Mouse (Mus musculus) CD4-positive, CD25-positive, alpha-beta regulatory T cell, adult 2 months (primary cell): ENCODE measurements at regions not wholly inside any gene's neighbourhood (a gene's known extent, or its start where the extent isn't known, plus 50 kb on each side); places are given as distances from the start of the nearest gene placed in this dataset.

Experiments used
- DNase-seq: peaks from one replicate; pipeline ENCODE4 v3.0.0-alpha.2; 2012; ENCODE audit warnings: low read depth, low spot score

DNA sequence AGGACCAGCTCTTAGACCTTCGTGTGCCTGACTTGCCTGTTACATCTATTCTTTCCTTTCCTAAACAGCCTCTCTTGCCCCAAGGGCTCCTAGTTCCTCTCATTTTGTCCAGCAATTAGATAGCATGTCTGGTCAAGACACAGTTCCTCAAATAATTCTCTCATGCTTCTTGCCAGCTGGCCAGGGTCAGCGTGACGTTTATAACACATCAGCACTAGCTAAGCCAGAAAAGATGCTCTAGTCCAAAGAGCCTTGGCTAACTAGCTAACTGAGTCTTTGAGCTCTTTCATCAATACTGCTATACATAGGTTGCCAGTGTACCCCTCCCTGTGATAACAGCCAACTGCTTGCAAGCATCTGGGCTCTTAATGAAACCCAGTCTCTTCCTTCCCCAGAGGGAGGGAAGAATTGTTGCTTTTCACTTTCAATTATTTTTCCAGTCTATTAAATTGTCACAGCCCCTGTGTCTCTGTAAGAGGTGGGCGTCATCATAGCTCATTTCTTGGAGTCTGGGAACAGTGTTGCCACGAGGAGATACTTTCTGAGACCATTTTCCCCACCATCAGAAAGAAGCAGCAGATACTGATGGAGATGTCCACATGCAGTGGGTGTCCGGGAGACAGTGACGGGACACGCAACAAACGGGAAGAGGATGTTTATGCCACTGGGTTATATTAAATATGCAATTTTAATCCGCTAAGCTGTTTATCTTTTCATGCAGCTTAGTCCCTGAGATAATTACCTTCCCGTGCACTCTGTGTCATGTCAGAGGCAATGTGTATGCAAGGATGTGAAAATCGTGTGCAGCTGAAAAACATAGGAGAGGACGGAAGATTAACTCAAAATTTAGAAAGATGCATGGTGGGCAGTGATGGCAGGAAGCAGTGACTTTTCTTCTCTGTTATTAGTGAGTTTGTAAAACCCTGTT, 250.1 kb upstream of the Nmur2 start:
- DNase-seq = no peak

DNA sequence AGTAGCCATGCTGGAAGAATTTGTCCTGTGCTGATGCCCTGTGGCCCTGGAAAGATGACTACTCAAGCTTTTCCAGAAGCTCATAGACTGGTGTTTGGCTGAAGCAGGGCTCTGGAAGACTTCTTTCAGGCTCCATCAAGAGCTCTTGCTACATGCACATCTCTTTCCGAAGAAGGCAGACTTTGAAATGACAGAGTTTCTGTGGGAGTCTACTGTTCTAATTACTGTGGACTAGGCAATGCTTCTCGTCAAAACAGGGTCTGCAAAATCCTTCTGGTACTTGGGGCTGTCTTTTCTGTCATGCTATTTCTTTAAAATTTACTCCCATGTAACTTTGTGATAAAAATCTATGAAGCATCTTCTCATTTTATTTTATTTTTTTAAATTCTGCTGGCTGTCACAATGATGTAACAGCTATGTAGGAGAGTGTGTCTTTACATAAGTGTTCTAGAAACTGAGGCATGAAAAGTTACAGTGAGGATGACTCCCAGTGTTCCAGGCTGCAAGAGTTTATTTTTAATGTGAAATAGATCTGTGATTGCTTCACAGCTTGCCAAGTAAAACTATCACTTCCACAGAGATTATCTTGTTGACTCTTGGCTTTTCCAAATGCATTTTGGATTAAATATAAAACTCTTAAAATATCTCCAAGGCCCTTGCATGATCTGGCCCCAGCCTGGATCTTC, 244.9 kb upstream of the Nmur2 start:
- DNase-seq = no peak

GRCm38 (mm10) chr11:56281201-56281600, 240.4 kb upstream of the Nmur2 start:
- no peak for DNase-seq

DNA sequence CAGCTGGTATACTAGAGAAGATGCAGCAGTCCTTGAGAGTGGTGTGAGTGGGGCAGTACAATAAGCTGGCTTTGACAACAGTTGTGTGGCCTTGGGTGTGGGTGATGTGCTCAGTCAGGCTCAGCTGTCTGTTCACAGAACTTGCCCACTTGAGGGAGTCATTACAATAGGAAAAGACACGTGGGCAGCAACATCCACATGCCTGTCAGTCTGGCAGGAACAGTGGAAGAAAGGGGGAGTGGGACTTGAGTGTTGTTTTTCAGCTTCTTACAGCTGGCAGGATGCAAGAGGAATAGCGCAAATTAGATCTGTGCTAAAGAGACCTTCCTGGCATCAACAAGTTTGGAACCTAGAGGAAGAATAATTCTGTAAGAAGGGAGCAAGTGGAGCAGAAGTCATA, 239.4 kb upstream of the Nmur2 start:
- DNase-seq = no peak

GRCm38 (mm10) chr11:56269915-56270493, 229.2 kb upstream of the Nmur2 start:
- no peak for DNase-seq

DNA sequence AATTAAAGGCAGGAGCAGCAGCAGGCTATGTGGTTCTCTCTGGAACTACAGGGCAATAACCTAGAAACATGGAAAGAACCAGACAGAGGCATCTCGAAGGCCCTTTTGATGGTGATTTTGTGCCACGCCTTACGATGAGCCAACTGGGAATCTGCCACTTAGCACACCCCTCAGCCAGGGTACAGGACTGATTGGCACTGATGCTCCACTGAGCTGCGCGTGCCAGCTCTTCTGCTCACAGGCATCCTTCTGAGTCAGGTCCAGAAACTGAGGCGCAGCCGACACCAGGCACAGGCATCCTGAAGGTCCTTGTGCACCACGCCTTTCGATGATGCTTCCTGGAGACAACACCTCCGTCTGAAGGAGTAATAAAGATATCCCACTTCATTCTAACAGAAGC, 221.9 kb upstream of the Nmur2 start:
- no peak for DNase-seq

- DNase-seq = no peak
Observed at GRCm38 (mm10) chr11:56256356-56256755, 215.5 kb upstream of the Nmur2 start.

- DNase-seq = no peak
Observed at GRCm38 (mm10) chr11:56254437-56254836, 213.6 kb upstream of the Nmur2 start.

- no peak for DNase-seq
Observed at GRCm38 (mm10) chr11:56247333-56247823, 206.6 kb upstream of the Nmur2 start.

DNA sequence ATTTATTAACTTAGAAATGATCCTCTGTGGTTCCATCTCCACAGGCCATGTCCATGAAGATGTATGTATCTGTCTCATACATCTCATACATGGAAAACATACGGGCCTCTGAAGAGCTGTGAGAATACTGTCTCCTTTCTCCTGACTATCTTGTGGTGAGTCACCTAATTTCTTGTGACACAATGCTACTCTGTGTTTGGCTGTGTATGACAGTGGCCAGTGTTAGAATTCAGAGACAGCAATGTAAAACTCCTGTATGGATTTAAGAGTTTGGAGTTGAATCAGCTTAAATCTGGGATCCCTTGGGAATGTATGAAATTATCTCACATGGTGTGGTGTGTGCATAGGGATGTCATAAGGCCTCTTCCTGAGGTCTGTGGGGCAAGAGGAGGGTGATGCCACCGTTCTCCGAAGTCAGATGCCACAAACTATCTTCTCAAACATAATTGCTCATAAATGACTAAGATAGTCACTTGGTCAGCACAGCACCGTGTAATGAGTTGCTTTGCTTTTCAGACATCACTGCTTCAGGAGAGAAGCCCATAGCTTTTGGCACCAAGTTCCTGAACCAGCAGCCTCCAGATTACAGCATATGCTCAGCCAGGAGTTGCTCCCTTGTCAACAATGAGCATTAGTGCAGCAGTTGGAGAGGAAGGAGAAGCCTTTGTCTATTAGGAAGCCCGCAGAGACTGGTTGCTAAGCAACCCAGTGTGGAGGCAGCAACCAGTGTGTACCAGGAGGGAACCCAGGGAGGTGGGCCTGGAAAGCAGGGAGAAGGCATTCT, 205.9 kb upstream of the Nmur2 start:
- no peak for DNase-seq

GRCm38 (mm10) chr11:56244951-56245350, 204.1 kb upstream of the Nmur2 start:
- no peak for DNase-seq

GRCm38 (mm10) chr11:56243447-56243846, 202.6 kb upstream of the Nmur2 start:
- no peak for DNase-seq

GRCm38 (mm10) chr11:56238745-56239144, 197.9 kb upstream of the Nmur2 start:
- no peak for DNase-seq

- no peak for DNase-seq
Observed at GRCm38 (mm10) chr11:56224999-56225398, 184.2 kb upstream of the Nmur2 start.

- no peak for DNase-seq
Observed at GRCm38 (mm10) chr11:56215706-56216105, 174.9 kb upstream of the Nmur2 start.

DNA sequence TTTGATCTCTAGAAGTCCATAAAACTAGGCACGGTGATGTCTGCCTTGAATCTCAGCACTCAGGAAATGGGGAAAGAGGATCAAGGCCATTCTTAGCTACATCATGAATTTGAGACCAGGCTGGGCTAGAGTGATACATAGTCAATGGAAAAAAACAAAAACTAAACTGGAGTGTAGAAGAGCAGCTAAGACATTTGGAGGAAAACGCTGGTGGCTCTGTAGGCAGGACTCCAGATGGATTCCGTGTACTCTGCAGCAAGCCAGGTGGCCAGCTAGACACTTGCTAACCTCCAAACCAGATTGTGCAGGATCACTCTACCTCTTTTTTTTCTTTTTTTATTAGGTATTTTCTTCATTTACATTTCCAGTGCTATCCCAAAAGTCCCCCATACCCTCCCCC, 161.0 kb upstream of the Nmur2 start:
- no peak for DNase-seq

DNA sequence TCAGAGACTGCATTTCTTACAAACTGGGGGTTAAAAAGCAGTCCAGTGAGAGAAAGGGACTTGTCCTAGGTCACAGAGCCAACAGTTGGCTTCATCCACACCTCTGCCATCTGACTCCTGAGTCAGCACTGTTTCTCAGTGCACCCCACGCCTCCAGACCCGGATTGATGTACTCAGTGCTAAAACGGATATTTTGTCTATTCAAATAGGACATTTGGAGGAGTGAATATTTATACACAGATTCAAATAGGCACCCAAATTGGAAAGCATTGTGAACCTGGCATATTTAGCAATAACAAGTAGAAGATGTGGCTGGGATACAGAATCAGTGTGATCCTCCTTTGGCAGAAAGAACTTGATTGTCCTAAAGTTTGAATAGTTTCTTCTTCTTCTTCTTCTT, 154.5 kb upstream of the Nmur2 start:
- no peak for DNase-seq

GRCm38 (mm10) chr11:56193426-56193825, 152.6 kb upstream of the Nmur2 start:
- no peak for DNase-seq

DNA sequence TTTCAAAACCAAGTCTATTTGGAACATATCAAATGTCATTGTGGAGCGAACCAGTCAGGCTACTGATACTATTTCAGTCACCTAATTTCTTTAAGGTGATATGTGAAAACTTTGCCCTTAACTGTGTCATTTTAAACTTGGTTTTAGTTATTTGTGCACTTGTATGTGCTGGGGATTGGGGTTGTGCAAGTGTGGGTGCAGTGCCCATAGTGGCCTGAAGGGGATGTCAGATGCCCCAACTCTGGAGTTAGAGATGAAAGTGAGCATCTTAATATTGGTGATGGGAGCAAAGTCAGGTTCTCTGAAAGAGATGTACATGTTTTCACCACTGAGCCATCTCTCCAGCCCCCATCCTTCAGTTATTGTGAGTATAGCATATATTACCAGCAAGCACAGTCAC, 133.1 kb upstream of the Nmur2 start:
- DNase-seq = no peak

DNA sequence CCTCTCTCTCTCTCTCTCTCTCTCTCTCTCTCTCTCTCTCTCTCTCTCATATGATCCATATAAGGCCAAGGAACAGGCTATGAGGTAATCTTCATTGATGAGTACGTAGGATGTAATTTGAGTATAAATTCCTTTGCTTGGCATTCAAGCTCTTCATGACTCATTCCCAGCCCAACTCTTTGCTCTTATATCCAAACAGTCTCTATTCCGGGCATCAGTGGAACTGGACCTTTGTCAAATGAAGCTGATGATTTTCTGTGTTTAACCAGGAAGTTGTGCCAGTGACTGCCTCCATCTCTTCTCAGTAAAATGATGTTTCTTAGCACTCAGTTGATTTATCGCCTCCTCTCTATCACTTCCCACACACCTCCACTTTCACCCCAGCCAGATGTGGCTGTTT, 132.4 kb upstream of the Nmur2 start:
- DNase-seq = no peak

DNA sequence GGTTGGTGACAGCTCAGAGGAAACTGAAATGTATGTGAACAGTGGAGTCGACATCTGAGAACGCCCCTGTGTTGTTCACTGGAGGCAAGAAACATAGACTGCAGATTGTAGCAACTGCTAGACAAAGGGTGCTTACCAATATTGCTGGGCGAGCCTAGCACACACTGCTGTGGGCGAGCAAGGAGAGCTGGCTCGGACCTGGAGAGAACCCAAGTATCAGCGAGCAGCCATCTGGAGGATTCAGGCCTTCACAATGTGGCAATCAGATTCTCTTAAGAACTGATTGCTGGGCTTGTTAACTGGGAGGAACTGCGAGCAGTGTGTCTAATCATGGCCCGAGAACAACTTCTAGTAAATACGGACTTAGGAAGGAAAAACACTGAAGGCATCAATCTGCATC, 128.8 kb upstream of the Nmur2 start:
- DNase-seq = no peak

GRCm38 (mm10) chr11:56166849-56167248, 126.0 kb upstream of the Nmur2 start:
- DNase-seq = no peak
